Mouse (Mus musculus): ENCODE data around the gene Pla2g15. TPM values are rescaled to one million over a fixed set of nuclear protein-coding genes. Genes with fewer than 3 reads are reported as not detected.

Pla2g15 gene
- polyA plus RNA-seq (2014; fragmentation: Nextera tagmentation; extraction: Ambion mirVana) = 4.4 and 5.2 TPM in 2 replicates

DNA sequence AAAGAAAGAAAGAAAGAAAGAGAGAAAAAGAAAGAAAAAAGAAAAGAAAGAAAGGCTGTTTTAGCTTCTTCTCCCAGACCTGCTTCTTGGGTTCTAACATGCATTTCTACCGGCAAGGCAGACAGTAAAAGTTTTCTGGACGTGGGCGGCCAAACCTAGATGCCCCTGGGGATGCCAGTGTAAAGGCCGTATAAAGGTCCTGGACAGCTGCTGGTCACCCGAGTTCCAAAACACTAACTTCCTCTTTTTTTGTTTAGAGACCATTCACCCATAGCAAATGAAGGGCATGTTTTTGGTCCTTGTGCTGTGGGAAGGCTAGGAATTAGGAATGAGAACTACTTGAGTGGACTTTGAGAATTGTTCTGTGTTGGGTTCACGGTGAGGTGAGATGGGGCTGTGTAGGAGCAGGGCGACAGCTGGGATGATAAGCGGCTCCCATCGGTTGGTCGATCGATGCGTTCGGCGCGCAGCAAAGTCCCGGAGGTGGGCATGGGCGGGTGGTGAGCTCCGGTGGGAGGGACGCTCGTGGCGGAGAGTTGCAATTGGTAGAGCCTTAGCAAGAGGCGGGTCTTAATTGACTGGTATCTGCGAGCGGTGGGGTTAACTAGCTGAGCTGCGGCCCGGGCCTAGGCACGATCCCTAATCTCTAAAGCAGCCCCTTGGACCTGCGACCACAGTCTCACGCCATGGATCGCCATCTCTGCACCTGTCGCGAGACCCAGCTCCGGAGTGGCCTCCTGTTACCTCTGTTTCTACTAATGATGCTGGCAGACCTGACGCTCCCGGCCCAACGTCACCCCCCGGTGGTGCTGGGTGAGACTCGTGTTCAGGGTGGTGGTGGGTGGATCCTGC, at the start of gene Pla2g15:
Gene Pla2g15 (plus strand): TSS at position 599 of the 852 bp plus-strand sequence.
- DNase-seq (ENCODE audit: low spot score) (peak; percentile 93), ATAC-seq (ENCODE audit: low FRiP score) (peak; percentile 96)
- peak within 1 kb of the TSS; percentile 55 for H3K9ac ChIP-seq (ENCODE audit: low read depth, low read length)
- no peaks in the 10 kb centered on the region for H3K4me1 ChIP-seq (replicated peaks; ENCODE audit: control insufficient read depth, insufficient read depth, low read length)
- H3K27ac ChIP-seq (ENCODE audit: low read depth, low read length) = no peak within 1 kb of the TSS
- no peaks in the 10 kb centered on the region for H3K9me3 ChIP-seq (ENCODE audit: control insufficient read depth, low read length)
- peak within 1 kb of the TSS; percentile 54 for H3K4me3 ChIP-seq (ENCODE audit: low read depth, low read length)
- WGBS = 2% methylated on average over 38 of the region's 38 CpGs
- no peaks in the 10 kb centered on the region for H3K27me3 ChIP-seq (ENCODE audit: control insufficient read depth, insufficient read depth, low read length)
- no peaks in the 10 kb centered on the region for H3K36me3 ChIP-seq (ENCODE audit: control insufficient read depth, insufficient read depth, low read length)
- peak within 1 kb of the TSS; percentile 55 for H3K4me2 ChIP-seq (replicated peaks; ENCODE audit: low read depth, low read length)

DNA sequence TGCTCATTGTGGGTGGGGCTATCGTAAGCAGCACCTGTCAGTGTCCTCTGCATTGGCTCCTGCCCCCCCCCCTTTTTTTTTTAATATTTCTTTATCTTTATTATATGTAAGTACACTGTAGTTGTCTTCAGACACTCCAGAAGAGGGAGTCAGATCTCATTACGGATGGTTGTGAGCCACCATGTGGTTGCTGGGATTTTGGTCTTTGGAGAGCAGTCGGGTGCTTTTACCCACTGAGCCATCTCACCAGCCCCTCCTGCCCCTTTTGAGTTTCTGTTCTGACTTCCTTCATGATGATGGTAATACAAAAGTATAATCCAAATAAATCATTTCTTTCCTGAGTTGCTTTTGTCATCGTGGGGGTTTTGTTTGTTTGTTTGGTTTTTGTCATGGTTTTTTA, 47.9 kb upstream of the Pla2g15 start:
- Histone ChIP-seq H3K9me3 (ENCODE audit: control insufficient read depth, low read length) (no peaks in the 10 kb centered on the region), H3K27ac (ENCODE audit: low read depth, low read length) (no peak overlapping the region), H3K36me3 (ENCODE audit: control insufficient read depth, insufficient read depth, low read length) (no peaks in the 10 kb centered on the region), H3K4me2 (replicated peaks; ENCODE audit: low read depth, low read length) (no peak overlapping the region), H3K4me3 (ENCODE audit: low read depth, low read length) (no peak overlapping the region), H3K4me1 (replicated peaks; ENCODE audit: control insufficient read depth, insufficient read depth, low read length) (no peaks in the 10 kb centered on the region), H3K27me3 (ENCODE audit: control insufficient read depth, insufficient read depth, low read length) (no peaks in the 10 kb centered on the region), H3K9ac (ENCODE audit: low read depth, low read length) (no peak overlapping the region)
- 95% methylated on average over 4 of the region's 4 CpGs for WGBS
- DNase-seq (ENCODE audit: low spot score) = no peak
- no peak for ATAC-seq (ENCODE audit: low FRiP score)

DNA sequence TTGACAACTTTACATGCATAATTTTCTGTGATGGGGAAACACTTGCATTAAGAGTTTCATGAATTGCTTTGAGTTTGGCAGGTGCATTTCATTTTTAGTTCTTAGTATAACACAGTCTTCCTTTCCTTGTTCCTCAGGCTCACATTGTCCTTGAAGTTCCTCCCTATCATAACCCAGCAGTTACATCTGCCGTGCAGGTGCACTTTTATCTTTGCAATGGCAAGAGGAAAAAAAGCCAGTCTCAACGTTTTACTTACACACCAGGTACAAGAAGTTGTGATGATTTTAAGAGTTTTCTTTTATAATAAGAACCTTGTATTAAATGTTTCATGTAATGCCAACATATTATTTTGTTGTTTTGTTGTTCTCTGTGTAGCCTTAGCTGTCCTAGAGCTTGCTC, 46.3 kb upstream of the Pla2g15 start:
- WGBS = 97% methylated on average over 2 of the region's 2 CpGs
- DNase-seq (ENCODE audit: low spot score) (no peak), ATAC-seq (ENCODE audit: low FRiP score) (no peak)
- H3K9ac ChIP-seq (ENCODE audit: low read depth, low read length) = no peak overlapping the region
- H3K36me3 ChIP-seq (ENCODE audit: control insufficient read depth, insufficient read depth, low read length) = peaks cover 4% of the 10 kb centered on the region
- H3K27me3 ChIP-seq (ENCODE audit: control insufficient read depth, insufficient read depth, low read length) = no peaks in the 10 kb centered on the region
- H3K4me1 ChIP-seq (replicated peaks; ENCODE audit: control insufficient read depth, insufficient read depth, low read length) = no peaks in the 10 kb centered on the region
- H3K4me2 ChIP-seq (replicated peaks; ENCODE audit: low read depth, low read length) = no peak overlapping the region
- H3K9me3 ChIP-seq (ENCODE audit: control insufficient read depth, low read length) = no peaks in the 10 kb centered on the region
- H3K4me3 ChIP-seq (ENCODE audit: low read depth, low read length) = no peak overlapping the region
- no peak overlapping the region for H3K27ac ChIP-seq (ENCODE audit: low read depth, low read length)

DNA sequence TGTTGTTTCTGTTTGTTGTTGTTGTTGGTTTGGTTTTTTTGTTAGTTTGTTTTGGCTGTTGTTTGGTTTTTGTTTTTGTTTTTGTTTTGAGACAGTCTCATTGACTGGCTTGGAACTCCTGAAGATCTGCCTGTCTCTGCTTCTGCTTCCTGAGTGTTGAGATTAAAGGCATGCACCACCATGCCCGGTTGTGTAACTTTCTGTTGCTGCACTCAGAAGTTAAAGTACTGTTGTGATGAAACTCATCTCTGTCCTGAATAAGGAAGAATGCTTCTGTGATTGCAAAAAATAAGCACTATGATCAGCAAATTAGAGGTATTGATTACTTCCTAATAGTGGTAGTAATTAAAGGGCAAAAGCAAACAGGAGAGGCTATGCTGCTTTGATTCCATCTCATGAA, 44.0 kb upstream of the Pla2g15 start:
- no peak overlapping the region for H3K9ac ChIP-seq (ENCODE audit: low read depth, low read length)
- no peaks in the 10 kb centered on the region for H3K4me1 ChIP-seq (replicated peaks; ENCODE audit: control insufficient read depth, insufficient read depth, low read length)
- H3K36me3 ChIP-seq (ENCODE audit: control insufficient read depth, insufficient read depth, low read length) = peaks cover 8% of the 10 kb centered on the region
- no peak overlapping the region for H3K27ac ChIP-seq (ENCODE audit: low read depth, low read length)
- H3K9me3 ChIP-seq (ENCODE audit: control insufficient read depth, low read length) = no peaks in the 10 kb centered on the region
- WGBS = 90% methylated on average over 1 of the region's 1 CpGs
- H3K4me2 ChIP-seq (replicated peaks; ENCODE audit: low read depth, low read length) = no peak overlapping the region
- no peak for DNase-seq (ENCODE audit: low spot score)
- no peak for ATAC-seq (ENCODE audit: low FRiP score)
- H3K27me3 ChIP-seq (ENCODE audit: control insufficient read depth, insufficient read depth, low read length) = no peaks in the 10 kb centered on the region
- no peak overlapping the region for H3K4me3 ChIP-seq (ENCODE audit: low read depth, low read length)

DNA sequence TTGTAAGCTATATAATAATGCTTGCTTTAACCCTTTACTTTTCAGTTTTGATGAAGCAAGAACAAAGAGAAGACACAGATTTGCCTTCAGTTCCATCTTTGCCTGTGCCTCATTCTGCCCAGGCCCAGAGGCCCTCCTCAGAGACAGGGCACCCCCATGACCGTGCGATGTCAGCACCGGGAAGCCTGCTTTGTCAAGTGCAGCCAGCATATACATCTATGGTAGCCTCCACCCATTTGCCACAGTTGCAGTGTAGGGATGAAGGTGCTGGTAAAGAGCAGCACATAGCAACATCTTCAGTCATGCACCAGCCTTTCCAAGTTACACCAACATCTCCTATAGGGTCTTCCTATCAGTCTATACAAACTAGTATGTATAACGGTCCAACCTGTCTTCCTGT, 42.1 kb upstream of the Pla2g15 start:
- no peak overlapping the region for H3K9ac ChIP-seq (ENCODE audit: low read depth, low read length)
- H3K4me3 ChIP-seq (ENCODE audit: low read depth, low read length) = no peak overlapping the region
- H3K36me3 ChIP-seq (ENCODE audit: control insufficient read depth, insufficient read depth, low read length) = peaks cover 8% of the 10 kb centered on the region
- ATAC-seq (ENCODE audit: low FRiP score) (no peak), DNase-seq (ENCODE audit: low spot score) (no peak)
- H3K27ac ChIP-seq (ENCODE audit: low read depth, low read length) = no peak overlapping the region
- no peaks in the 10 kb centered on the region for H3K27me3 ChIP-seq (ENCODE audit: control insufficient read depth, insufficient read depth, low read length)
- no peaks in the 10 kb centered on the region for H3K4me1 ChIP-seq (replicated peaks; ENCODE audit: control insufficient read depth, insufficient read depth, low read length)
- no peak overlapping the region for H3K4me2 ChIP-seq (replicated peaks; ENCODE audit: low read depth, low read length)
- H3K9me3 ChIP-seq (ENCODE audit: control insufficient read depth, low read length) = no peaks in the 10 kb centered on the region
- 95% methylated on average over 4 of the region's 4 CpGs for WGBS

DNA sequence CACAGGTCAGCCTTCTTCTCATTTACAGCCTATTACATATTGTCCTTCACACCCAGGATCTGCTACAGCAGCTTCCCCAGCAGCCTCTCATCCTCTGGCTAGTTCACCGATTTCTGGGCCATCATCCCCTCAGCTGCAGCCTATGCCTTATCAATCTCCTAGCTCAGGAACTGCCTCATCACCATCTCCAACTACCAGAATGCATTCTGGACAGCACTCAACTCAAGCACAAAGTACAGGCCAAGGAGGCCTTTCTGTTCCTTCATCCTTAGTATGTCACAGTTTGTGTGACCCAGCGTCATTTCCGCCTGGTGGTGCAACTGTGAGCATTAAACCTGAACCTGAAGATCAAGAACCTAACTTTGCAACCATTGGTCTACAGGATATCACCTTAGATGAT, 41.5 kb upstream of the Pla2g15 start:
- Histone ChIP-seq H3K27ac (ENCODE audit: low read depth, low read length) (no peak overlapping the region), H3K4me1 (replicated peaks; ENCODE audit: control insufficient read depth, insufficient read depth, low read length) (no peaks in the 10 kb centered on the region), H3K9me3 (ENCODE audit: control insufficient read depth, low read length) (no peaks in the 10 kb centered on the region), H3K4me2 (replicated peaks; ENCODE audit: low read depth, low read length) (no peak overlapping the region), H3K9ac (ENCODE audit: low read depth, low read length) (no peak overlapping the region), H3K27me3 (ENCODE audit: control insufficient read depth, insufficient read depth, low read length) (no peaks in the 10 kb centered on the region), H3K4me3 (ENCODE audit: low read depth, low read length) (no peak overlapping the region), H3K36me3 (ENCODE audit: control insufficient read depth, insufficient read depth, low read length) (peaks cover 8% of the 10 kb centered on the region)
- whole genome bisulfite sequencing = over 99% methylated on average over 3 of the region's 3 CpGs
- DNase-seq (ENCODE audit: low spot score) = no peak
- ATAC-seq (ENCODE audit: low FRiP score) = no peak

DNA sequence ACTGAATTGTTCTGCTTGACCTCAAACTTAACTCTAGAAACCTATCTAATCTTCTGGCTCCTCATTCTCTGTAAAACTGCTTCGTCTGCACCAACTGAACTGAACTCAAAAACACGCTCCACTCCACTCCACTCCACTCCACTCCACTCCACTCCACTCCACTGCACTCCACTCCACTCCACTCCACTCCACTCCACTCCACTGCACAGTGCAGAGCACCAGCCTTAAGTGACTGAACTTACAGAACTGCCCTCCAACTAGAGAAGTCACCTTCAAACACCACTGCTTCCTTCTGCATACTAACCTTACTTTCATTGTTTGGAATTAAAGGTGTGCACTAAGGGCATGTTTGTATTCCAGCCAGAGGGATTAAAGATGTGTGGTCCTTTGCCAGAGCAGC, 38.2 kb upstream of the Pla2g15 start:
- ATAC-seq (ENCODE audit: low FRiP score) = no peak
- Histone ChIP-seq H3K27me3 (ENCODE audit: control insufficient read depth, insufficient read depth, low read length) (no peaks in the 10 kb centered on the region), H3K4me3 (ENCODE audit: low read depth, low read length) (no peak overlapping the region), H3K4me1 (replicated peaks; ENCODE audit: control insufficient read depth, insufficient read depth, low read length) (no peaks in the 10 kb centered on the region), H3K36me3 (ENCODE audit: control insufficient read depth, insufficient read depth, low read length) (peaks cover 8% of the 10 kb centered on the region), H3K9me3 (ENCODE audit: control insufficient read depth, low read length) (no peaks in the 10 kb centered on the region), H3K4me2 (replicated peaks; ENCODE audit: low read depth, low read length) (no peak overlapping the region), H3K27ac (ENCODE audit: low read depth, low read length) (no peak overlapping the region), H3K9ac (ENCODE audit: low read depth, low read length) (no peak overlapping the region)
- no peak for DNase-seq (ENCODE audit: low spot score)
- 94% methylated on average over 2 of the region's 2 CpGs for WGBS

DNA sequence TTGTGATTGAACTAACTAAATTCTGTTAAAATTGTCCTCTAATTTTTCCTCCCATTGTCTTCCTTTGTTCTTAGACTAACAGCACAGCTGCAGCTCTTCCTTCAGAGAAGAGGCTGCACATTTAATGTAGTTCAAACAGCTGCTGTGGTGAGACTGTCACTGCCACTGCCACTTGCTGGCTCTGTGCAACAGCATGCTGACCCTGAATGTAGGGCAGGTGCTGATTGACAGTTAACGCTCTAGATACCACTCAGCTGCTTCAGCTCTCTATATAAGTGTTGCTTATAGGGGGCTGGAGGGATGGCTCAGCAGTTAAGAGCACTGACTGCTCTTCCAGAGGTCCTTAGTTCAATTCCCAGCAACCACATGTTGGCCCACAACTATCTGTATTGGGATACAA, 37.7 kb upstream of the Pla2g15 start:
- Histone ChIP-seq H3K36me3 (ENCODE audit: control insufficient read depth, insufficient read depth, low read length) (peaks cover 8% of the 10 kb centered on the region), H3K27me3 (ENCODE audit: control insufficient read depth, insufficient read depth, low read length) (no peaks in the 10 kb centered on the region), H3K4me2 (replicated peaks; ENCODE audit: low read depth, low read length) (no peak overlapping the region), H3K4me3 (ENCODE audit: low read depth, low read length) (no peak overlapping the region), H3K4me1 (replicated peaks; ENCODE audit: control insufficient read depth, insufficient read depth, low read length) (no peaks in the 10 kb centered on the region), H3K27ac (ENCODE audit: low read depth, low read length) (no peak overlapping the region), H3K9me3 (ENCODE audit: control insufficient read depth, low read length) (no peaks in the 10 kb centered on the region), H3K9ac (ENCODE audit: low read depth, low read length) (no peak overlapping the region)
- no peak for ATAC-seq (ENCODE audit: low FRiP score)
- no peak for DNase-seq (ENCODE audit: low spot score)
- WGBS = 87% methylated on average over 1 of the region's 1 CpGs

DNA sequence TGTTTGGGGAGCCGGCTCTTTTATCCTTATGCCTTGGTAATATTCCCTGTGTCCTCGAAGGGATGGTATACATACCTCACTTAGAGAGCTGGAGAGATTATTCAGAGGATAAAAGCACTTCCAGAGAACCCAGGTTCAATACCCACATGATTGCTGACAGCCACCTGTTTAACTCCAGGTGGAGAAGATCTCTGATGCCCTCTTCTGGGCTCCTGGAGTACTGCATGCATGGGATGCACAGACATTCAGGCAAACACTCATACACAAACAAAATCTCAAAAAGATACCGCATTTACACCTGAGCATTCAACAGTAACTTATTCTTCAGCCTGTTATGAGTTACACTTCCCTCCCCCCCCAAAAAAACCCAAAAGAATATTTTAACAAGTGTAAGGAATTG, 34.3 kb upstream of the Pla2g15 start:
- H3K4me2 ChIP-seq (replicated peaks; ENCODE audit: low read depth, low read length) = no peak overlapping the region
- no peak for ATAC-seq (ENCODE audit: low FRiP score)
- H3K27me3 ChIP-seq (ENCODE audit: control insufficient read depth, insufficient read depth, low read length) = no peaks in the 10 kb centered on the region
- no peak overlapping the region for H3K9ac ChIP-seq (ENCODE audit: low read depth, low read length)
- DNase-seq (ENCODE audit: low spot score) = peak; percentile 42
- no peaks in the 10 kb centered on the region for H3K9me3 ChIP-seq (ENCODE audit: control insufficient read depth, low read length)
- H3K4me3 ChIP-seq (ENCODE audit: low read depth, low read length) = no peak overlapping the region
- H3K36me3 ChIP-seq (ENCODE audit: control insufficient read depth, insufficient read depth, low read length) = no peaks in the 10 kb centered on the region
- no peaks in the 10 kb centered on the region for H3K4me1 ChIP-seq (replicated peaks; ENCODE audit: control insufficient read depth, insufficient read depth, low read length)
- no peak overlapping the region for H3K27ac ChIP-seq (ENCODE audit: low read depth, low read length)
- 94% methylated on average over 3 of the region's 3 CpGs for WGBS
